Mouse (Mus musculus) CH12.LX (cell line): ENCODE results near the gene Trabd2b. TPM values are rescaled to one million over a fixed set of nuclear protein-coding genes. Genes with fewer than 3 reads are reported as not detected.

Source experiments
- DNase-seq: peaks from one replicate; pipeline ENCODE4 v3.0.0-alpha.2; 2013; ENCODE audit errors: extremely low read depth
- H3K27ac ChIP-seq: 2 replicates; pipeline ENCODE4 v1.5.1; 2012; ENCODE audit warnings: low read depth, mild to moderate bottlenecking, control low read depth, moderate library complexity; ENCODE audit not compliant: insufficient read depth
- H3K27me3 ChIP-seq: replicated peaks from 2 replicates; pipeline ENCODE3; 2012; ENCODE audit warnings: inconsistent platforms
- H3K36me3 ChIP-seq, 2 experiments: replicated peaks in 1 of 2; 2 replicates each; pipeline versions ENCODE3 to v1.6.1; 2012; ENCODE audit warnings: inconsistent platforms in 1 of 2, low read length in 1 of 2, mild to moderate bottlenecking in 1 of 2, mixed read lengths in 1 of 2, moderate library complexity in 1 of 2; ENCODE audit not compliant: control insufficient read depth in 1 of 2, insufficient read depth in 1 of 2
- H3K4me1 ChIP-seq, 2 experiments: 2 replicates each; pipeline ENCODE4 v1.6.1; 2012; ENCODE audit warnings: inconsistent platforms in 1 of 2, moderate library complexity in 1 of 2; ENCODE audit not compliant: insufficient read depth in 2 of 2, control insufficient read depth in 1 of 2
- H3K4me2 ChIP-seq: 2 replicates; pipeline ENCODE4 v1.6.1; 2012; ENCODE audit warnings: low read depth, mild to moderate bottlenecking, control low read depth; ENCODE audit not compliant: poor library complexity, insufficient read depth, severe bottlenecking
- H3K4me3 ChIP-seq, 3 experiments: fragments of 150-350 bp in 1 of 3; sonication (generic) in 1 of 3; replicated peaks in 1 of 3; 2 replicates each; pipeline versions ENCODE3 to v1.5.1; 2011 to 2012; ENCODE audit warnings: low read depth in 2 of 3, low read length in 2 of 3, mild to moderate bottlenecking in 2 of 3, moderate library complexity in 2 of 3, control low read depth in 1 of 3, improper control_type of control experiment in 1 of 3, inconsistent platforms in 1 of 3, mixed read lengths in 1 of 3; ENCODE audit not compliant: poor library complexity in 1 of 3
- H3K79me2 ChIP-seq: replicated peaks from 2 replicates; pipeline ENCODE4 v1.6.1; 2012; ENCODE audit warnings: mild to moderate bottlenecking, moderate library complexity; ENCODE audit not compliant: control insufficient read depth, poor library complexity, insufficient read depth, severe bottlenecking; ENCODE audit errors: extremely low read depth
- H3K9ac ChIP-seq: 2 replicates; pipeline ENCODE4 v1.6.1; 2012; ENCODE audit warnings: low read depth, mild to moderate bottlenecking, control low read depth, moderate library complexity; ENCODE audit not compliant: insufficient read depth
- H3K9me3 ChIP-seq: replicated peaks from 2 replicates; pipeline ENCODE3; 2012; ENCODE audit warnings: low read length, inconsistent platforms, mixed read lengths
- CHD1 ChIP-seq: IDR thresholded peaks from 2 replicates; pipeline ENCODE4 v1.6.1; 2012; ENCODE audit warnings: low read depth, low read length, improper control_type of control experiment, inconsistent platforms
- CHD2 ChIP-seq: IDR thresholded peaks from 2 replicates; pipeline ENCODE4 v1.6.1; 2011; ENCODE audit warnings: low read length, improper control_type of control experiment
- CTCF ChIP-seq, 2 experiments: IDR thresholded peaks in 1 of 2; conservative IDR thresholded peaks in 1 of 2; 2 replicates each; pipeline ENCODE4 v1.5.1; 2011 to 2012; ENCODE audit warnings: low read depth in 2 of 2, low read length in 2 of 2, improper control_type of control experiment in 1 of 2, inconsistent platforms in 1 of 2, mild to moderate bottlenecking in 1 of 2, moderate library complexity in 1 of 2
- E2F4 ChIP-seq: IDR thresholded peaks from 2 replicates; pipeline ENCODE4 v1.6.1; 2011; ENCODE audit warnings: low read depth, low read length, improper control_type of control experiment; ENCODE audit not compliant: insufficient replicate concordance
- ELF1 ChIP-seq: IDR thresholded peaks from 2 replicates; pipeline ENCODE4 v1.6.1; 2014; ENCODE audit warnings: low read depth, mild to moderate bottlenecking, inconsistent platforms, low read length, improper control_type of control experiment
- ETS1 ChIP-seq: conservative IDR thresholded peaks from 2 replicates; pipeline ENCODE4 v1.6.1; 2012; ENCODE audit warnings: low read depth, mild to moderate bottlenecking, inconsistent platforms, low read length, improper control_type of control experiment, moderate library complexity
- GABPA ChIP-seq: IDR thresholded peaks from 2 replicates; pipeline ENCODE4 v1.6.1; 2012; ENCODE audit warnings: low read depth, low read length, improper control_type of control experiment, inconsistent platforms; ENCODE audit not compliant: insufficient replicate concordance
- HCFC1 ChIP-seq: IDR thresholded peaks from 2 replicates; pipeline ENCODE4 v1.6.1; 2012; ENCODE audit warnings: low read depth, mild to moderate bottlenecking, inconsistent platforms, low read length, improper control_type of control experiment
- IRF4 ChIP-seq: IDR thresholded peaks from 2 replicates; pipeline ENCODE4 v1.6.1; 2014; ENCODE audit warnings: low read depth, mild to moderate bottlenecking, inconsistent platforms, low read length, improper control_type of control experiment
- JUND ChIP-seq: conservative IDR thresholded peaks from 2 replicates; pipeline ENCODE4 v1.6.1; 2011; ENCODE audit warnings: low read depth, low read length, improper control_type of control experiment
- KAT2A ChIP-seq: IDR thresholded peaks from 2 replicates; pipeline ENCODE4 v1.6.1; 2012; ENCODE audit warnings: low read length, improper control_type of control experiment, inconsistent platforms; ENCODE audit not compliant: insufficient replicate concordance
- MAZ ChIP-seq: IDR thresholded peaks from 2 replicates; pipeline ENCODE4 v1.6.1; 2012; ENCODE audit warnings: low read depth, mild to moderate bottlenecking, inconsistent platforms, low read length, improper control_type of control experiment, moderate library complexity
- MXI1 ChIP-seq: IDR thresholded peaks from 2 replicates; pipeline ENCODE4 v1.6.1; 2011; ENCODE audit warnings: mild to moderate bottlenecking, low read depth, low read length, improper control_type of control experiment
- NELFE ChIP-seq: IDR thresholded peaks from 2 replicates; pipeline ENCODE4 v1.6.1; 2011; ENCODE audit warnings: low read depth, low read length, improper control_type of control experiment
- NRF1 ChIP-seq: IDR thresholded peaks from 2 replicates; pipeline ENCODE4 v1.6.1; 2014; ENCODE audit warnings: low read depth, mild to moderate bottlenecking, inconsistent platforms, low read length, improper control_type of control experiment, moderate library complexity
- PAX5 ChIP-seq: IDR thresholded peaks from 2 replicates; pipeline ENCODE4 v1.6.1; 2012; ENCODE audit warnings: low read length, inconsistent platforms, mixed read lengths
- POLR2A ChIP-seq: IDR thresholded peaks from 2 replicates; pipeline ENCODE4 v1.6.1; 2011; ENCODE audit warnings: low read depth, mild to moderate bottlenecking, improper control_type of control experiment, low read length
- SMC3 ChIP-seq: IDR thresholded peaks from 2 replicates; pipeline ENCODE4 v1.6.1; 2011; ENCODE audit warnings: low read depth, low read length, improper control_type of control experiment
- TCF12 ChIP-seq: IDR thresholded peaks from 2 replicates; pipeline ENCODE4 v1.6.1; 2014; ENCODE audit warnings: low read depth, mild to moderate bottlenecking, inconsistent platforms, low read length, improper control_type of control experiment
- USF2 ChIP-seq: conservative IDR thresholded peaks from 2 replicates; pipeline ENCODE4 v1.6.1; 2011; ENCODE audit warnings: low read depth, low read length, improper control_type of control experiment
- ZKSCAN1 ChIP-seq: IDR thresholded peaks from 2 replicates; pipeline ENCODE4 v1.6.1; 2012; ENCODE audit warnings: low read depth, inconsistent platforms, low read length, improper control_type of control experiment, borderline replicate concordance
- ZMIZ1 ChIP-seq: IDR thresholded peaks from 2 replicates; pipeline ENCODE4 v1.6.1; 2012; ENCODE audit warnings: low read depth, mild to moderate bottlenecking, inconsistent platforms, low read length, improper control_type of control experiment
- dilution Hi-C: fragments of 300-500 bp; cut with MboI; formaldehyde crosslinking; loops from 2 replicates; pipeline ENCODE4 v1.14.3; 2020; ENCODE audit warnings: low sequenced_read_pairs; ENCODE audit not compliant: extremely low pct_unique_long_range_greater_than_20kb, extremely low pct_ligation_motif_present
- in situ Hi-C: fragments of 300-500 bp; cut with MboI; formaldehyde crosslinking; loops from 3 replicates; pipeline ENCODE4 v1.14.3; 2019; ENCODE audit warnings: low sequenced_read_pairs, low pct_ligation_motif_present, low pct_unique_long_range_greater_than_20kb, mixed read lengths
- polyA plus RNA-seq: library from polyadenylated mRNA; unstranded; fragments of >175 nt; gene quantifications from 2 replicates; pipeline ENCODE4 v1.2.1, GENCODE M21; 2012; ENCODE audit warnings: low read depth; ENCODE audit not compliant: insufficient read length
- total RNA-seq, 2 experiments: library from RNA; depleted of rRNA; stranded (reverse); fragments of 300-350 nt in 1 of 2; fragments of >200 nt in 1 of 2; gene quantifications; 2 replicates each; pipeline ENCODE4 v1.2.3; 2012 to 2014

The Trabd2b gene
- total and polyA plus RNA-seq, 3 experiments, result not detected

DNA sequence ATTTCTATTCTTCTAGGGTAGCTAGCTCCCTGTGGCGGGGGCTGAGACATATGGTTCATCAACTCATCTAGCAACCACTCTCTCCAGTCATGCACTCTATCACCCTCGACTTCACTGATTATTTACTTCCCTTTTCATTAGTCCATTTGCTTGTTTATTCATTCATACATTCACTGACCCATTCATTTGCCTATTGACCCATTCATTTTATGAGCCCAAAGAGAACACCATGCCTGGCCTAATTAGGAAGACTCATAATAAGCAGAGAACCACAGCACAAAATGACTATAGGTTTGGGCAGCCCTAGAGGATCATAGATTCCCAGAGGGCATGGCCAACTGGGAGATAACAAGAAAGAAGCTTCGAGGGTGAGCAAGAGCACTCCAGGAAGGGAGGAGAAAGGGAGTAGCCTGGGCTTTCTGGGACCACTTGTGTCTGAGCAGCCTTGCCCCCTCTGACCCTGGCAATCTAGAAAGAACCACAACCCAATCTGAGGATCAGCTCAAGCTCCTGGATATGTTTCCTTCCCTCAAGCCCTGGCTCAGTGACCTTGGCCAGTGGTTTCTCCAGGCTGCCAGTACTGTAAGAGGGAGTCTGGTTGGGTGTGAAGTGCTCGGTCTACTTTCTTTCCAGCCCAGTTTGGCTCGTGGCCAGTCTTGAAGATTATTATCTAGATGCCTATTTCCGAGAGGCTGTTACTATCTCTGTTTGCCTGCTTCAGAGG lies 61.0 kb downstream of the Trabd2b start:
- no peaks in the 10 kb centered on the region for H3K4me1 ChIP-seq
- peaks cover 81% of the 10 kb centered on the region for H3K27me3 ChIP-seq
- H3K79me2 ChIP-seq, result no peaks in the 10 kb centered on the region
- no peak overlapping the region for H3K9ac ChIP-seq
- H3K27ac ChIP-seq, result no peak overlapping the region
- no peak for TF ChIP-seq E2F4
- TF ChIP-seq ELF1, result no peak
- DNase-seq, result no peak
- no peaks in the 10 kb centered on the region for H3K36me3 ChIP-seq
- H3K9me3 ChIP-seq, result no peaks in the 10 kb centered on the region
- H3K4me3 ChIP-seq, result no peak overlapping the region
- in situ Hi-C loops (no loop called here), dilution Hi-C loops (no loop called here)
- H3K4me2 ChIP-seq, result no peak overlapping the region

- dilution Hi-C loops (no loop called here), in situ Hi-C loops (no loop called here)
- no peaks in the 10 kb centered on the region for H3K79me2 ChIP-seq
- peaks cover 78% of the 10 kb centered on the region for H3K27me3 ChIP-seq
- no peak overlapping the region for H3K27ac ChIP-seq
- no peak overlapping the region for H3K4me3 ChIP-seq
- H3K4me2 ChIP-seq, result no peak overlapping the region
- no peak overlapping the region for H3K9ac ChIP-seq
- H3K4me1 ChIP-seq, result no peaks in the 10 kb centered on the region
- no peak for TF ChIP-seq NELFE
- no peak for TF ChIP-seq HCFC1
- no peak for TF ChIP-seq PAX5
- TF ChIP-seq KAT2A, result no peak
- no peak for TF ChIP-seq CHD1
- TF ChIP-seq CTCF (conservative IDR thresholded peaks at IDR 0.05 in 1 of 2, IDR thresholded peaks at IDR 0.05 in 1 of 2; ENCODE audit: low read depth in 2 of 2, low read length in 2 of 2), result no peak
- no peak for TF ChIP-seq E2F4
- no peak for TF ChIP-seq ETS1
- TF ChIP-seq MAZ, result no peak
- no peak for TF ChIP-seq USF2
- TF ChIP-seq POLR2A, result no peak
- no peaks in the 10 kb centered on the region for H3K36me3 ChIP-seq
- no peak for DNase-seq
- H3K9me3 ChIP-seq, result no peaks in the 10 kb centered on the region
These were observed 61.5 kb downstream of the Trabd2b start for GRCm38 (mm10) chr4:114468095-114468429.

GRCm38 (mm10) chr4:114469881-114470280 lies 63.4 kb downstream of the Trabd2b start:
- Histone ChIP-seq H3K9ac (no peak overlapping the region), H3K27me3 (peaks cover 77% of the 10 kb centered on the region), H3K79me2 (no peaks in the 10 kb centered on the region)
- in situ Hi-C loops, result no loop called here
- no peak for DNase-seq
- TF ChIP-seq SMC3 (no peak), GABPA (no peak), NRF1 (no peak), ZKSCAN1 (no peak), KAT2A (no peak), CHD2 (no peak), JUND (no peak), ELF1 (no peak), USF2 (no peak), IRF4 (no peak), MXI1 (no peak), ZMIZ1 (no peak), TCF12 (no peak)
- TF ChIP-seq, all 38 proteins: peak for 0
- dilution Hi-C loops, result no loop called here
- H3K4me3 ChIP-seq, result no peak overlapping the region
- no peak overlapping the region for H3K27ac ChIP-seq
- H3K9me3 ChIP-seq, result no peaks in the 10 kb centered on the region
- no peaks in the 10 kb centered on the region for H3K36me3 ChIP-seq
- H3K4me1 ChIP-seq, result no peaks in the 10 kb centered on the region
- no peak overlapping the region for H3K4me2 ChIP-seq
